Mouse (Mus musculus) forebrain, postnatal 0 days (tissue): ENCODE results near the gene Usp36. TPM values are rescaled to one million over a fixed set of nuclear protein-coding genes. Genes with fewer than 3 reads are reported as not detected.

Experiments
- ATAC-seq: fragments of 200-750 bp; cut with Nextera tagmentation; 2 replicates; pipeline ENCODE4 v1.8.0; 2017; ENCODE audit warnings: mild to moderate bottlenecking, moderate library complexity
- DNase-seq: peaks from one replicate; pipeline ENCODE4 v3.0.0-alpha.2; 2015
- H3K27ac ChIP-seq: fragments of 300-500 bp; sonication (generic); 2 replicates; pipeline ENCODE4 v1.5.1; 2014; ENCODE audit warnings: low read depth, mild to moderate bottlenecking, antibody characterized with exemption, low read length, moderate library complexity, mixed read lengths
- H3K27me3 ChIP-seq: fragments of 300-500 bp; sonication (generic); 2 replicates; pipeline ENCODE4 v1.6.1; 2014; ENCODE audit warnings: mild to moderate bottlenecking, low read length, mixed read lengths; ENCODE audit not compliant: insufficient read depth
- H3K36me3 ChIP-seq: fragments of 300-500 bp; sonication (generic); 2 replicates; pipeline ENCODE4 v1.6.1; 2014; ENCODE audit warnings: mild to moderate bottlenecking, moderate library complexity; ENCODE audit not compliant: insufficient read depth
- H3K4me1 ChIP-seq: fragments of 300-500 bp; sonication (generic); 2 replicates; pipeline ENCODE4 v1.6.1; 2014; ENCODE audit warnings: antibody characterized with exemption; ENCODE audit not compliant: insufficient read depth
- H3K4me2 ChIP-seq: fragments of 300-500 bp; sonication (generic); 2 replicates; pipeline ENCODE4 v1.6.1; 2014; ENCODE audit warnings: low read depth, mild to moderate bottlenecking, moderate library complexity
- H3K4me3 ChIP-seq: fragments of 300-500 bp; sonication (generic); 2 replicates; pipeline ENCODE4 v1.5.1; 2014; ENCODE audit warnings: low read depth, low read length, mixed read lengths
- H3K9ac ChIP-seq: fragments of 300-500 bp; sonication (generic); 2 replicates; pipeline ENCODE4 v1.6.1; 2014; ENCODE audit warnings: mild to moderate bottlenecking
- H3K9me3 ChIP-seq: fragments of 300-500 bp; sonication (generic); 2 replicates; pipeline ENCODE4 v1.6.1; 2016; ENCODE audit warnings: low read length
- CTCF ChIP-seq: sonication (generic); IDR thresholded peaks from 2 replicates; pipeline ENCODE4 v1.5.1; 2016; ENCODE audit warnings: antibody characterized with exemption, control low read depth, low read depth
- WGBS: fragments of 180-500 bp; shearing (Covaris S2); extraction: QIAGEN DNeasy Blood & Tissue Kit; methylation state at CpG from one replicate; pipeline ENCODE4 v1.1.7; 2014; 5-methylcytosine and 5-hydroxymethylcytosine counted together
- polyA plus RNA-seq: library from polyadenylated mRNA; unstranded; fragments of >200 nt; fragmentation: Nextera tagmentation; extraction: Ambion mirVana; gene quantifications from 2 replicates; pipeline ENCODE4 v1.2.1, GENCODE M21; 2015
- total RNA-seq: library from RNA; depleted of rRNA; stranded (reverse); fragments of >200 nt; gene quantifications from 2 replicates; pipeline ENCODE4 v1.2.3, GENCODE M21; 2014

Gene Usp36
- total and polyA plus RNA-seq, 2 experiments from 2014 or later = 9.5 to 22.1 TPM

DNA sequence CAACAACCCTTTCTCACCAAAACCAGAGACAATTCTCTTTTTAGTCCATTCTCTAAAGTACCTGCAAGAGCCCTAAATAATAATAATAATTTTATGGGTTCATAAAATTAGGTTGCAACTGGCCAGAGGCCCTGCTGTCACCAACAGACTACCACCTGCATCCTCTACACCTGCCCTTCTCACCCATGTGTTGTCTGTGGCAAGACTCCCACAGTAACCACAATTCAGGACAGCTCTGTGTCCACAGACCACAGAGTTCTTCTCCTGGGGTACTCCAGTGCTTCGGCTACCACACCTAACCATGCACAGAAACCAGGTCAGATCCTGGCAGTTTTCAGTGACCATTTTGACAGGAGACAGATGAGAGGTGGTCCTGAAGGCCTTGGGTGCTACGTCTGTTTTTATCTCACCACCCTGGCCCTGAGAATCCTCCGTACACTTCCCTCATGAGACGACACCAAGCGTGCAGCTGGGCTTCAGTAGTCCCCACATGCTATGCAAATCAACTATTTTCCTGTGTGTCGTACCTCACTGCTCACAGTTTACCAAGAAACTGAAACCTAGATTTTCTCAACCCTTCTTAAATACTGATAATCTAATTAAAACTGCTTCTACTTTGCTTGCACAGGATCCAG lies 46.3 kb downstream of the Usp36 start:
- no peak overlapping the region for H3K4me3 ChIP-seq
- 89% methylated on average over 6 of the region's 6 CpGs for WGBS
- no peaks in the 10 kb centered on the region for H3K27me3 ChIP-seq
- no peak overlapping the region for H3K9ac ChIP-seq
- peaks cover 6% of the 10 kb centered on the region for H3K4me1 ChIP-seq
- no peak for TF ChIP-seq CTCF
- H3K27ac ChIP-seq = no peak overlapping the region
- H3K36me3 ChIP-seq = no peaks in the 10 kb centered on the region
- ATAC-seq = no peak
- no peak overlapping the region for H3K4me2 ChIP-seq
- DNase-seq = no peak
- no peaks in the 10 kb centered on the region for H3K9me3 ChIP-seq

DNA sequence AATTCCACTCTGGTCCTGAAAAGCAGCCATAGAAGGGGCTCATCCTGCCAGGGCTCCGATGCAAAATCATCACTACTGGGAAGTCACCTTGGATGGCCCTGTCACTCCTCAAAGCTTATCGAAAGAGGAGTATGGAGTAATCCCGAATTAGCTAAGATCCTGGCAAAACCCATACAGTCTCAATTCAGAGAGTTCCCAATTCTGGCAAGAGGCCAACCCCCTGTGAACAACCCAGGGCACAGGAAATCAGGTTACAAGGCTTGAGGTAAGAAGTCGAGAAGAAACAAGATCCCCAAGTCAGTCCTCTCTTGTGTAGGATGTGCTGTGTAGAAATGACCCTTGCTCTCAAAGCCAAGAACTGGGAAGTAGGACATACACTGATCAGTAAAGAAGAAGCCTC lies 47.5 kb downstream of the Usp36 start:
- DNase-seq = no peak
- Histone ChIP-seq H3K4me3 (no peak overlapping the region), H3K27ac (no peak overlapping the region), H3K36me3 (no peaks in the 10 kb centered on the region), H3K4me1 (peaks cover 6% of the 10 kb centered on the region; the same call in 1 of the 2 replicates), H3K27me3 (no peaks in the 10 kb centered on the region), H3K4me2 (no peak overlapping the region), H3K9ac (no peak overlapping the region), H3K9me3 (no peaks in the 10 kb centered on the region)
- ATAC-seq = no peak
- WGBS = 60% methylated on average over 4 of the region's 4 CpGs
- no peak for TF ChIP-seq CTCF

DNA sequence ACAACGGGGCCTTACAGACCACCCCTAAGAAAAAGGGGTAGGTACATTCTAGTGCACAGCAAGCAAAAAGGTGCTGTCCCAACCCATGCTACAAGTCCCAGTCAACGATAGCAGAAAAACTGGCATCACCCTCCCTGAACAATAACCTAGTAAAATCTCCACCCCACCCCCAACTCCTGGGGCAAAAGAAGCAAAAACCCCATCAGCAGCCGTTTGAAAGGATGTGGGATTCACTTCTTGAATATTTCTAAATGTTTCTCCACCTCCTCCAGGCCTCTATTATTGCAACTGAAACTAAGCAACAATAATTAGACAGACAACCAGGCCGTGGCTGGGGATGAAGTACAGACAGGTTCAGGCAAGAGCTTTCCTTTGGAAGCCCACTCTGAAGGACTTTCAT lies 49.7 kb downstream of the Usp36 start:
- Histone ChIP-seq H3K9ac (no peak overlapping the region), H3K36me3 (no peaks in the 10 kb centered on the region), H3K9me3 (no peaks in the 10 kb centered on the region), H3K27ac (no peak overlapping the region), H3K4me2 (no peak overlapping the region), H3K27me3 (no peaks in the 10 kb centered on the region), H3K4me1 (no peaks in the 10 kb centered on the region), H3K4me3 (no peak overlapping the region)
- TF ChIP-seq CTCF = no peak
- no peak for ATAC-seq
- WGBS = 67% methylated on average over 4 of the region's 4 CpGs
- DNase-seq = no peak

DNA sequence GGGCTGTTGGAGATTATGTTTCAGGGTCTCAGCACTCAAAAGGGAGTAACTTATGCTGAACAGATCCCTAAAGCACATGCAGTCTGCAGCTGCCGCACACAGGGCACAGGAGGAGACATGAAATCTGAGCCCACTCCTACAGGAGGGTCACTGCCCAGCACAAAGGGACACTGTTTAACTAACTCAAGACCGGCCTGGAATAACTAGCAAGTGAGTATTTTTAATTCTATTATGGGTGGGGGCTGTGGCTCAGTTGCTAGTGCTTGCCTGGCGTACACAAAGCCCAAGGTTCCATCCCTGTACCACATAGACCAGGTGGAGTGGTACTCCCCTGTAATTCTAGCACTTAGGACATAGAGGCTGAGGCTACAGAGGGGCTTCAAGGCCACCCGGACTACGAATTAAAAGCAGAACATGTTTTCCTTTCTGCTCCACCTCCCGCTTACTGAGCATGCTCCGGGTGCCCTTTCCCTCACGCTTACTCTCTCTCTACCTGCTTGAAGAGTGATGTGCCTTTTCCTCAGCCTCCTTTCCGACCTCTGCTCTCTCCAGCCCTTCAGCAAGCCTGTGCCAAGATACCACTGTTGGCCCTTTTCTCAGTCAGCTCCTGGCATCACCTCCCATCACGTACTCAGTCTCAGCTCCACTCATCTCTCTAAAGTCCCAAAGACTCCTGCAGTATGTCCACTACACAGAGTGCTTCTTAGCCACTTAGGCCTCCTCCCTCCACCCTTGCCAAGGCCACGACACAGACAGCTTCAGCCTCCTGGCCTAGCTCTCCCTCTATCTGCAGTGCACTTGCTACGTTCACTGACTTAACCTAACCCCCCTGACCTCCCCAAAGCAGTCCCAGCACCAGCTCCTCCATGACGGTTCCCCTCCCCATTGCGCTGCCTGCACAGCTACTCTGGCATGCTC lies 50.5 kb downstream of the Usp36 start:
- no peak overlapping the region for H3K4me3 ChIP-seq
- H3K4me2 ChIP-seq = no peak overlapping the region
- WGBS = 55% methylated on average over 14 of the region's 14 CpGs
- H3K9ac ChIP-seq = no peak overlapping the region
- DNase-seq = no peak
- no peak for TF ChIP-seq CTCF
- H3K27me3 ChIP-seq = no peaks in the 10 kb centered on the region
- H3K4me1 ChIP-seq = no peaks in the 10 kb centered on the region
- peak; percentile 32; the same call in 1 of the 2 replicates for ATAC-seq
- H3K27ac ChIP-seq = no peak overlapping the region; the same call in 1 of the 2 replicates
- H3K9me3 ChIP-seq = no peaks in the 10 kb centered on the region
- no peaks in the 10 kb centered on the region for H3K36me3 ChIP-seq

DNA sequence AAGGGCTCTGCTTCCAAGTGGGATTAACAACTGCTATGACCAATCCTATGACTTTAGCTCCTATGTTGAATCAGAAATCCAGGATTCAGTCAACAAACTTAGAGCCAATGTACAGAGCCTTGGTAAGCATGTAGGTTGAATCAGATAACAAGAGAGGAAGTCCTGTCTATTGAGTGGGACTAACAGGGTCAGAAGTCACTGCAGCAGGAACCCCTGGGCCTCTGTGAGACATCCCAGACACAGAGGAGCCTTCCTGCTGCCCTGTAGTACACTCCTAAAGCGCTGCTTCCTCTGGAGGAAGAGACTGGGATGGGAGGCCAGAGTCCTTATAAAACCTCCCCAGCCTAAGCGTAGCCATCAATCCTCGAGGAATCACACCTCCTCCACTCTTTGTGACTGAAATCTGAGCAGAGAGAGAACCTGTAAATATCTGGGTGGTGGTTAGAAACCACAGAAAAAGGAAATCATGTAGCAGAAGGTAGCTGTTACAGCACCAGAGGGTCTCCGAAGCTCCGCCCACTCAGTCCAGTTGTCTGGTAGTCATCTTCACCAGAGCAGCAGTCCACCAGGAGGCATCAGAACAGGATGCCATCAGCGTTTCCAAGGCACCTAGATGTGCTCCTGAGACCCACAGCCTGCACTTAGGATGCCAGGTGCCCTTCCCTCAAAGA lies 53.4 kb downstream of the Usp36 start:
- DNase-seq (no peak), ATAC-seq (no peak)
- Histone ChIP-seq H3K27me3 (no peaks in the 10 kb centered on the region), H3K27ac (no peak overlapping the region), H3K36me3 (no peaks in the 10 kb centered on the region), H3K4me3 (no peak overlapping the region), H3K9me3 (no peaks in the 10 kb centered on the region), H3K4me2 (no peak overlapping the region), H3K4me1 (no peaks in the 10 kb centered on the region), H3K9ac (no peak overlapping the region)
- TF ChIP-seq CTCF = no peak
- WGBS = 82% methylated on average over 6 of the region's 6 CpGs

DNA sequence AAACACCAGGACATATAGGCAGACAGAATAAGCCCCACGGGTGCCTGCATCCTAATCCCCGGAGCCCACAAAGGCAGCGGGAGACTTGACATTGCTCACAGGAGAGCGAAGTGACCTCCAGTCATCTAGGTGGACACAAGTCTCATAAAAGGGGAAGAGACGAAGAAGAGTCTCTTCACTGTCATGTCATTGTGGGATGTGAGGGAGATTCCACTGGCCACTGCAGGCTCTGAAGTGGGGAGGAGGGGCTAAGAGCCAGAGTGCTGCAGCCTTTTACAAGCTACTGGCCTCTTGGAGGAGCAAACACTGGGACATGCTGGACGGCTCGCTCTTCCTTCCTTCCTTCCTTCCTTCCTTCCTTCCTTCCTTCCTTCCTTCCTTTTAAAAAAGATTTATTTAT lies 55.1 kb downstream of the Usp36 start:
- ATAC-seq = no peak
- Histone ChIP-seq H3K9me3 (no peaks in the 10 kb centered on the region), H3K4me1 (no peaks in the 10 kb centered on the region), H3K4me3 (no peak overlapping the region), H3K27me3 (no peaks in the 10 kb centered on the region), H3K9ac (no peak overlapping the region), H3K36me3 (no peaks in the 10 kb centered on the region), H3K4me2 (no peak overlapping the region), H3K27ac (no peak overlapping the region)
- TF ChIP-seq CTCF = no peak
- DNase-seq = no peak
- WGBS = 83% methylated on average over 7 of the region's 7 CpGs

DNA sequence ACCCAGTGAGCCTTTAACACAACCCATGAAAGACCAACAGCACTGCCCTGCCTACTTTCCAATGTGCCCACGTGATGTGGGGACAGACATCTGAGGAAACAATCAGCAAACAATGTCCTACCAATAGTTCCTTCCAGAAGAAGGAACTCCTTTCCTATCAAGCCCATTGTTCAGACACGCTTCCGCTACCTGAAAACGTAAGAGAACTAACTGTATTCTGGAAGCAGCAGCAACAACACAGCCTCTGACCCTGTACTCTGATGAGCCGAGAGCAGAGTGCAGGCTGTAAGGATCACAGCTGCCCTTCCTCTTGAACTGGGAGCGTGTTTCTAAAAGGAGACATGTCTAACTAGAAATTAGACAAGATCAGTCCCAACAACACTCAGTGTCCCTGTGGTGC lies 55.5 kb downstream of the Usp36 start:
- DNase-seq (no peak), ATAC-seq (no peak)
- H3K4me3 ChIP-seq = no peak overlapping the region
- 82% methylated on average over 6 of the region's 6 CpGs for whole genome bisulfite sequencing
- H3K4me1 ChIP-seq = no peaks in the 10 kb centered on the region
- no peak overlapping the region for H3K27ac ChIP-seq
- H3K9me3 ChIP-seq = no peaks in the 10 kb centered on the region
- TF ChIP-seq CTCF = no peak
- no peak overlapping the region for H3K9ac ChIP-seq
- H3K27me3 ChIP-seq = no peaks in the 10 kb centered on the region
- no peaks in the 10 kb centered on the region for H3K36me3 ChIP-seq
- no peak overlapping the region for H3K4me2 ChIP-seq
